Mouse (Mus musculus) E14TG2a.4 (cell line): Measurements from ENCODE around the gene Spag6.

ENCODE experiments used
- CTCF ChIP-seq: conservative IDR thresholded peaks from 2 replicates; pipeline ENCODE4 v1.5.1; 2014; ENCODE audit warnings: low read length
- NANOG ChIP-seq: IDR thresholded peaks from 2 replicates; pipeline ENCODE4 v1.6.1; 2014; ENCODE audit warnings: borderline replicate concordance, low read length, mixed read lengths
- POU5F1 ChIP-seq: IDR thresholded peaks from 2 replicates; pipeline ENCODE4 v1.6.1; 2014; ENCODE audit warnings: low read length, borderline replicate concordance

DNA sequence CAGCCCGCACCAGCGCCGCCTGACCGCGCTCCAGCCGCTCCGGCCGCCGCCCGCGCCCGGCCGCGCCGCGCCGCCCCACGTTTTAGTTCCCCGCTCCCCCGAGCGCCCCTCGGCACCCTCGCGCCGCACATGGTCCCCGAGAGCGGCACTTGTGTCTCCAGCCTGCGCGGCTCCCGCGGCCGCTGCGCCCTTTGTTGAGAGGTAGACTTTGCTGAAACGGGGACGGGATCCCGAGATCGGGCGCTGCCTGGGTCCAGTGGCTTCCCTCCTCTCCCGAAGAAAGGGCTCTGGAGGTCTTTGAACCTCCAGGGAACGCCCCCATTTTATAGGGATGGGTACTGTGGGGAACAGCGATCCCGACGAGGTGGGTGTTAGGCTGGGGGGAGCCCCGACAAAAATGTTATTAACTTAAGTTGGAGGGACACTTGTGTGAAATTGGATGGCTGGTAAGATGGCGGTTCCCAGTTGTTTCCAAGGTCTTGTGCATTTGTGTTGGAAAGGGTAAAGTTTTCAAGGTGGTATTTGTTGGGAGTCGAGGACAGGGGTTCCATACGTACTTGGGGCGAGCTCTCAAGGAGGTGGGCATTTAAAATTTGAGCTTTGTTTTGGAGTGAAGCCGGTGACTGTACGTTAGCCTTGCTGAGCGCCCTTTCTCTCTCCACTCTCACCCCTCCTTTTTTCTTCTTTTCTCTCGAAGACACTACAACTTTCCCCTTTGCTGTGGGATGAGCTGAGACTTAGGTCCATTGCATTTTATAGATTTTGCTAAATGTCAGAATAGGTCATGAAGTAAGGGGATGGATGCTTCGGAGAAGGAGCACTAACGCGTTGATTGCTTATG is 16.0 kb upstream of the Spag6 start:
- no peak for TF ChIP-seq CTCF
- no peak for TF ChIP-seq NANOG
- TF ChIP-seq POU5F1: no peak
